Mouse (Mus musculus) kidney, embryonic 16.5 days (tissue): ENCODE data around the gene Atg4a-ps. TPM values are rescaled to one million over a fixed set of nuclear protein-coding genes. Genes with fewer than 3 reads are reported as not detected.
"Not testable (repeated sequence)": the region's sequence is repeated elsewhere in the genome, so short reads cannot be mapped to it uniquely, and the experiment has no call there.

Experiments
- ATAC-seq: fragments of 200-750 bp; cut with Nextera tagmentation; 2 replicates; pipeline ENCODE4 v1.8.0; 2017; ENCODE audit warnings: moderate TSS enrichment; ENCODE audit not compliant: low FRiP score, low TSS enrichment
- H3K27ac ChIP-seq: fragments of 300-500 bp; sonication (generic); 2 replicates; pipeline ENCODE4 v1.5.1; 2014; ENCODE audit warnings: low read length
- H3K27me3 ChIP-seq: fragments of 300-500 bp; sonication (generic); 2 replicates; pipeline ENCODE4 v1.6.1; 2014; ENCODE audit warnings: low read length, control low read depth, mixed read lengths; ENCODE audit not compliant: insufficient read depth
- H3K36me3 ChIP-seq: fragments of 300-500 bp; sonication (generic); 2 replicates; pipeline ENCODE4 v1.6.1; 2014; ENCODE audit warnings: low read length, control low read depth, mixed read lengths; ENCODE audit not compliant: insufficient read depth
- H3K4me1 ChIP-seq: fragments of 300-500 bp; sonication (generic); 2 replicates; pipeline ENCODE4 v1.6.1; 2014; ENCODE audit warnings: low read length, control low read depth, mixed read lengths; ENCODE audit not compliant: insufficient read depth
- H3K4me2 ChIP-seq: fragments of 300-500 bp; sonication (generic); replicated peaks from 2 replicates; pipeline ENCODE4 v1.6.1; 2014; ENCODE audit warnings: low read depth, low read length
- H3K4me3 ChIP-seq: fragments of 300-500 bp; sonication (generic); 2 replicates; pipeline ENCODE4 v1.5.1; 2014; ENCODE audit warnings: mild to moderate bottlenecking, low read length
- H3K9ac ChIP-seq: fragments of 300-500 bp; sonication (generic); replicated peaks from 2 replicates; pipeline ENCODE4 v1.6.1; 2014; ENCODE audit warnings: low read length
- H3K9me3 ChIP-seq: fragments of 300-500 bp; sonication (generic); 2 replicates; pipeline ENCODE4 v1.6.1; 2016; ENCODE audit warnings: low read length, control low read depth
- WGBS: fragments of 180-500 bp; shearing (Covaris S2); extraction: QIAGEN DNeasy Blood & Tissue Kit; methylation state at CpG from one replicate; pipeline ENCODE4 v1.1.7; 2014; 5-methylcytosine and 5-hydroxymethylcytosine counted together
- polyA plus RNA-seq: library from polyadenylated mRNA; unstranded; fragments of >200 nt; fragmentation: Nextera tagmentation; extraction: Ambion mirVana; gene quantifications from 2 replicates; pipeline ENCODE4 v1.2.1, GENCODE M21; 2015

The Atg4a-ps gene
- polyA plus RNA-seq = 0.15 and 0.39 TPM in 2 replicates

DNA sequence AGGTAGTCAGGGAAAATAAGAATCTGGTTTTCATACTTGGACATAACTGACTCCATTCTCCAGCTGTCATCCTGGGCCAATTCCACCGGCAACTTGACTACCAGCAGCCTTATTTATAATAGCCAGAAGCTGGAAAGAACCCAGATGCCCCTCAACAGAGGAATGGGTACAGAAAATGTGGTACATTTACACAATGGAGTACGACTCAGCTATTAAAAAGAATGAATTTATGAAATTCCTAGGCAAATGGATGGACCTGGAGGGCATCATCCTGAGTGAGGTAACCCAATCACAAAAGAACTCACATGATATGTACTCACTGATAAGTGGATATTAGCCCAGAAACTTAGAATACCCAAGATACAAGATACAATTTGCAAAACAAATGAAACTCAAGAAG, at the start of gene Atg4a-ps:
Gene Atg4a-ps, minus strand, starts transcription at position 101 of the 400 bp plus-strand sequence.
- not testable (repeated sequence) for H3K36me3 ChIP-seq, H3K9me3 ChIP-seq, H3K4me3 ChIP-seq, H3K4me2 ChIP-seq, H3K27ac ChIP-seq, H3K4me1 ChIP-seq, ATAC-seq, H3K9ac ChIP-seq, H3K27me3 ChIP-seq
- WGBS = 91% methylated on average over 2 of the region's 2 CpGs

DNA sequence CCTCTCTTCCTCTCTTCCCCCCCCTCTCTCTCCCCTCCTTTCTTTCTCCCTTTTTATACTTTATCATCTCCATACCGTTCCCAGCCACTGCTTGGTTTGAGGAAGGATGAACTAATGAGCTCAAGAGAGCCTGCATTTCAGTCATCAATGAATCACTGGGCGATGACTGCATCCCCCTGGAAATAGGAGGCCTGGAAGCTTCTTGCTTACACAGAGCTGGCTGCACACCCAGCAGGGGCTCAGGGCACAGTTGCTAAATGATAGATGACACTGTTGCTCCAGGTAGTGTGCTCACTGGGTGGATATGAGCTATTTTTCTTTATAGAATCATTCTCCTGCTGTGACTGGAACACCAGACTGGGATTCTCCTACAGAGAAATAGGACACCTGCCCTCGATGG, 49.7 kb upstream of the Atg4a-ps start:
- Histone ChIP-seq H3K4me2 (no peak overlapping the region), H3K4me3 (no peak overlapping the region), H3K9ac (no peak overlapping the region), H3K27me3 (no peaks in the 10 kb centered on the region), H3K36me3 (no peaks in the 10 kb centered on the region), H3K9me3 (no peaks in the 10 kb centered on the region), H3K27ac (no peak overlapping the region), H3K4me1 (no peaks in the 10 kb centered on the region)
- WGBS = 62% methylated on average over 3 of the region's 3 CpGs
- no peak for ATAC-seq

DNA sequence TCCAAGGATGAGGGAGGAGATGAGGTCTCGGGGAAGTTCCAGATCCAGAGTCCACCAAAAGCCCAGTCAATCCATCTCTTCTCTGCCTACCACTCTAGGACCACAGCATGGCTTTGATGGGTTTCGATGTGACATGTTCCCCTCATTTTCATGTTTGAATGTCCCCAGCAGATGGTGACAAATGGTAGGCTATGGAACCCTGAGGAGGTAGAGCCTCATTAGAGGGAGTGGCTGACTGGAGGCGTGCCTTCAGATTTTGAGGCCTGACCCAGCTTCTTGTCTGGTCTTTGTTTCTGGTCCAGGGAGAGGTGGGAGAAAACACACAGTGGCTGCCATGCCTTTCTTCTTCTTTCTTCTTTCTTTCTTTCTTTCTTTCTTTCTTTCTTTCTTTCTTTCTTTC, 44.6 kb upstream of the Atg4a-ps start:
- ATAC-seq = no peak
- Histone ChIP-seq H3K27me3 (no peaks in the 10 kb centered on the region), H3K9me3 (no peaks in the 10 kb centered on the region), H3K4me2 (no peak overlapping the region), H3K36me3 (no peaks in the 10 kb centered on the region), H3K27ac (no peak overlapping the region), H3K4me3 (no peak overlapping the region), H3K4me1 (no peaks in the 10 kb centered on the region), H3K9ac (no peak overlapping the region)
- 90% methylated on average over 3 of the region's 3 CpGs for WGBS

DNA sequence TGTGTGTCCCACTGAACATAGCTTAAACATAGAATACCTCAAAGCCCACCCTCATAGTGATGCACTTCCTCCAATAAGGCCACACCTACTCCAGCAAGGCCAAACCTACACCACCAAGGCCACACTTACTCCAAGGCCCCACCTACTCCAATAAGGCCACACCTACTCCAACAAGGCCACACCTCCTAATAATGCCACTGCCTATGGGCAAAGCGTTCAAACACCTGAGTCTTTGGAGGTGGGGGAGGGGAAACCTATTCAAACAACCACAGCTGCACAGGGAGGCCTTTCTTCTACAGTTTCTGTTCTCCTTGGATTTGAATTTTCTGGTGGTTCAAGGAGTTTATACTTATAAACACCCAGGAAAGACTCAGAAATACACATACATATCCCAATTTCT, 43.2 kb upstream of the Atg4a-ps start:
- Histone ChIP-seq H3K36me3 (no peaks in the 10 kb centered on the region), H3K4me2 (no peak overlapping the region), H3K4me3 (no peak overlapping the region), H3K9ac (no peak overlapping the region), H3K27ac (no peak overlapping the region), H3K27me3 (no peaks in the 10 kb centered on the region), H3K9me3 (no peaks in the 10 kb centered on the region), H3K4me1 (no peaks in the 10 kb centered on the region)
- ATAC-seq = no peak
- WGBS = 76% methylated on average over 1 of the region's 1 CpGs

DNA sequence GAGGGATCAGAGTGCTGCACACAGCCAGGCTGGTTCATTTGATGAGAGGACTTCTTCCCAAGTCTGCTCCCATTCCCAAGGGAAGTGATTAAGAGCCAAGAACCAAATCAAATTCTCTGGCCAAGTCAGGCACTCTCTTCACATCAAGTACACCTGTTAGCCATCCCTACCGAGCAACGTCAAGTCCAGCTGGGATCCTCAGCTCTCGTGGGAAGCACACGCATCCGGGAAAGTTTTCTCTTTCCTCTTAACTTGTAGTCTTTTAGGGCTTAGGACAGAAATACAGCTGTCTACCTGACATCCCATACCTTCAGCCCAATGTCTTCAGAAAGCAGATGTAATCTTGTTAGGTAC, 38.1 kb upstream of the Atg4a-ps start:
- no peaks in the 10 kb centered on the region for H3K27me3 ChIP-seq
- WGBS = 26% methylated on average over 5 of the region's 5 CpGs
- ATAC-seq = no peak

DNA sequence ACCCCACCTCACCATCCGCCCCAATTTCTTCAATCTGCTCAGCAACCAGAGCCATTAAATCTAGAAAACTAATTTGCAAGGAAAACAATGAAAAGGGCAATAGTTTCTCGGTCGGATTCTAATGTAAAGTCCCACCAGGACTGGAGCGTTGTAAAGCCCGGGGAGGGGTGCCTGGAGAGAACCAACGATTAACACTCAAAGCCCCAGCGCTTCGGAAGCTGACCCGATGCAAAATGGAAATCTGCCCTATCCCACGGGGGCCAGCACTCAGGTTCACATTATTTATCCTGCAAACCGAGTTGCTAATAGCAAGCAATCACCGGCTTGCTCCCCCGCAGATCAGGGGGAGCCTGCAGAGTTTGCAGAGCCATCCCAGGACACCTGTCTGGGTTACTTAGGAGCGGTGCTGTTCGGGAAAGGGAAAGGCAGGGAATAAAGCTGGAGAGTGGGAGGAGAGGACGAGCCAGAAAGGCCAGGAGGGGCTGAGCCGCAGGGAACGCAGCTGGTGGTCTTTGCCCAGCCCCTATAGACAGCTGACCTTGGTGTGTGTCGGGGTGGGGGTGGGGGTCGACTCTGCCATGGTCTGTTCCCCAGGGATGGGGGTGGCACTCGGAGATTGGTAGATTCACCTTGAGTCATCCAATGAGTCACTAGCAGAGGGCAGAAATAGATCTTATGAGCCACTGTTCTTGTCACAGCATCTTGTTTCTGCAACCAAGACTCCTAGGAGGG, 37.5 kb upstream of the Atg4a-ps start:
- no peaks in the 10 kb centered on the region for H3K36me3 ChIP-seq
- peak overlapping the region; percentile 45 for H3K4me2 ChIP-seq
- no peaks in the 10 kb centered on the region for H3K27me3 ChIP-seq
- H3K4me3 ChIP-seq = peak overlapping the region; percentile 18; the same call in 1 of the 2 replicates
- no peaks in the 10 kb centered on the region for H3K9me3 ChIP-seq
- no peak overlapping the region for H3K27ac ChIP-seq
- 2% methylated on average over 21 of the region's 21 CpGs for WGBS
- no peak overlapping the region; the same call in 1 of the 2 replicates for H3K9ac ChIP-seq
- peaks cover 11% of the 10 kb centered on the region for H3K4me1 ChIP-seq
- peak; percentile 61 for ATAC-seq

More for the DNA sequence above, 38.1 kb upstream of the Atg4a-ps start:
- Histone ChIP-seq H3K4me2 (no peak overlapping the region), H3K36me3 (no peaks in the 10 kb centered on the region), H3K9me3 (no peaks in the 10 kb centered on the region), H3K4me3 (no peak overlapping the region), H3K27ac (no peak overlapping the region), H3K4me1 (peaks cover 11% of the 10 kb centered on the region), H3K9ac (no peak overlapping the region)

DNA sequence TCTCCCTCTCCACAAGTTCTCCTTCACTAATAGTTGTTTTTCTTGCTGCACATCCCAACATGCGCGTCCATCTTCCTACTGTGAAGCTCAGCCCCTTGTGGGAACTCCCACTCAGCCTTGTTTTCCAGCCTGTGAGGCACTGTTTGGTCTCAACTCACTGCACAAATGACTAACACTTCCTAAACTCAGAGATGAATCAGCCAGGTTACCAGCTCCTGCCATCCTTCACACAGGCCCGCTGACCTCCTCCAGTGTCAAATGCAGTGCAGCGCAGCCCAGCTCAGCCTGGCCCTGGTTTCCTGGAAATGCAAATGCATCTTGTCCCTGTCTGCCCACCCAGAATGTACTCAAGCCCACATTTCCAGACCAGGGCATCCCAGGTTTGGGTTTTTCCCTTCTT, 36.6 kb upstream of the Atg4a-ps start:
- Histone ChIP-seq H3K9me3 (no peaks in the 10 kb centered on the region), H3K9ac (no peak overlapping the region), H3K4me2 (no peak overlapping the region), H3K27me3 (no peaks in the 10 kb centered on the region), H3K36me3 (no peaks in the 10 kb centered on the region), H3K4me3 (no peak overlapping the region), H3K27ac (no peak overlapping the region), H3K4me1 (peaks cover 11% of the 10 kb centered on the region)
- 26% methylated on average over 4 of the region's 4 CpGs for WGBS
- peak; percentile 64 for ATAC-seq

DNA sequence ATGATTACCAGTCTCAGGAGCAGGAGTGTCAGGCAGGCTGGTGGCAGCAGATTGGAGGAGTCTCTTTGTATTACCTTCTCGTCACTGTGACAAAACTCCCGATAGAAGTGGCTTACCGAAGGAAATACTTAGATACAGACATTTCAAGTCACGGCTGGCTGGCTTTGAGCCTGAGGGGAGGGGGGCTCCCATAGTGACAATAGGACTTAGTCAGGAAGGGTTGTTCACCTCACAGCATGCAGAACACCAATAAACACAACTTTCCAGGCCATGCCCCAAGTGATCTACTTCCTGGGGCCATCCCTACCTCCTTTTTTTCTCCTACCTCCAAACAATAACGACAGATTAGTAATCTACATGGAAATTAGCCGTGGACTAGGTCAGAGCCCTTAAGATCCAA, 32.9 kb upstream of the Atg4a-ps start:
- no peaks in the 10 kb centered on the region for H3K27me3 ChIP-seq
- H3K4me3 ChIP-seq = no peak overlapping the region
- no peak overlapping the region for H3K9ac ChIP-seq
- no peak overlapping the region for H3K4me2 ChIP-seq
- no peak for ATAC-seq
- no peaks in the 10 kb centered on the region for H3K9me3 ChIP-seq
- H3K27ac ChIP-seq = no peak overlapping the region
- no peaks in the 10 kb centered on the region for H3K36me3 ChIP-seq
- WGBS = 23% methylated on average over 6 of the region's 6 CpGs
- H3K4me1 ChIP-seq = peaks cover 9% of the 10 kb centered on the region

DNA sequence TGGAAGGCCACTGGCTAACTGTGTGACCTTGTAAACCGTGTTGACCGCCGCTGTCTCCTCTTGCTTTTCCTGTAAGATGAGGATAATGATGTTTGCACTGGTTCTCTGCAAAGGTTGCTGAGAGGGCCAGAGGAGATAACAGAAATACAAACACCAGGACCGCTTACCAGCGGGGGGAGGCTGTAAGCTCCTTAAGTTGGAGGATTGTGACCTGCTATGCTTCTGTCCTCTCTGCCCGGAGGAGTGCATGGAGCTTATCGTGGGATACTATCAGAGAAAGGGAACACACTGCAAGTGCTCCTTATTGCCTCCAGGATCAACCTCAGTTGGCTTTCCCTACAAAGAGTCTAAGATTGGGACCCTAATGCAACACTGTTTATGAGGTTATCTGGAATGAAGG, 26.8 kb upstream of the Atg4a-ps start:
- no peak for ATAC-seq
- H3K4me1 ChIP-seq = no peaks in the 10 kb centered on the region
- WGBS = 29% methylated on average over 7 of the region's 7 CpGs

DNA sequence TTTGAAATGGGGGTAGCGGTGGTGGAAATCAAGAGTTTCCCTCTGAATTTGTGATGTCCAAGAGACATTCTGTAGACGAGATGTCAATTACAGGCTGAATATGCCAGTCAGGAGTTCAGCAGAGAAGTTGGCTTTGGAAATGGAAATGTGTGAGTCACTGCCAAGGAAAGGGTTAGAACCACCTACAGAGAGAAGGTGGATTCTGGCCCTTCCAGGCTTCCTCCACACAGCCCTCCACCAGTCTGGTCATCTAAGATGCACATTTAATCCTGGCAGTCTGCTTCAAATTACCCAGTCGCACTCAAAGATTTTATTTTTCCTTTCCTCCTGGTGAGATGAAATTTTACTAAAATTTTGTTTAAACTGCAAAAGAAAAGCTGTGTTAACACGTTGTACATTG, 26.2 kb upstream of the Atg4a-ps start:
- H3K9me3 ChIP-seq = 0 out of 2 replicates have a peak, but pooled peaks cover 2% of the 10 kb centered on the region
- no peak overlapping the region for H3K4me3 ChIP-seq
- no peaks in the 10 kb centered on the region for H3K27me3 ChIP-seq
- H3K9ac ChIP-seq = no peak overlapping the region
- ATAC-seq = no peak
- no peaks in the 10 kb centered on the region for H3K4me1 ChIP-seq
- H3K36me3 ChIP-seq = no peaks in the 10 kb centered on the region
- H3K27ac ChIP-seq = no peak overlapping the region
- WGBS = 78% methylated on average over 4 of the region's 4 CpGs
- H3K4me2 ChIP-seq = no peak overlapping the region

More for the DNA sequence above, 26.8 kb upstream of the Atg4a-ps start:
- no peak overlapping the region for H3K4me2 ChIP-seq
- no peak overlapping the region for H3K4me3 ChIP-seq
- 0 out of 2 replicates have a peak, but pooled peaks cover 2% of the 10 kb centered on the region for H3K9me3 ChIP-seq
- H3K9ac ChIP-seq = no peak overlapping the region
- H3K27me3 ChIP-seq = no peaks in the 10 kb centered on the region
- H3K27ac ChIP-seq = no peak overlapping the region
- H3K36me3 ChIP-seq = no peaks in the 10 kb centered on the region
